In the genomic region with DNA sequence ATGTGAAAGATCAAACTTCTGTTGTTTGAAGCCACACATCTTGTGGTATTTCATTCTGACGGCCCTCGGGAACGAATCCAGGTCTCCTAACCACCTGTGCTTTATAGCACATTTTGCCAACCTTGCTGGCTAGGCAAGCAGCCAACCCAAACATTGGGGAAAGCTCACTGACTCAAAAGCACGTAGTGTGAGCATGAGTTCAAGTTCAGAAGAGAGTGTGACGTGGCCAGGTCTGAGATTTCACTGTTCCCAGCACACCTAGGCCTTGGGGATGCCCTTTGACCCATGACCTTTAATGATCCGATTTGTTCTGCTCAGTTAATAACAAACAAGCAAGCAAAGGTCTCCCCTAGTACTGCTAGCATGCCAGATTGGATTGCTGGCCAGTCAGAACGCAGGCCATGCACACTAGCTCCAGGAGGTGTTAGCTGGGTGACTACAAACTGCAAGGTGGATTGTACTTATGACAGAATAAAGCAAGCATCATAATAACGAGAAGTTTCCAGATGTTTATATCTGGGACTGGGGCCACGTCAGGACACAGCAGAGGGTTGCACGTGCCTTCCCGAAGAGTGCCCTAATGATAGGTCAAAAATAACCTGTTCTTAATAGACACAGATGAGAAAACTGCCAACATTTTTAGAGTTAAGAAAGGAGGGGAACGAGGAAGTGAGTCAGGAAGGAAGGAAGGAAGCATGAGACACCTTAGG, we compare ENCODE assay signal across 12 mouse cellular contexts. TPM values are rescaled to one million over a fixed set of nuclear protein-coding genes. Genes with fewer than 3 reads are reported as not detected.
A peak's percentile ranks its signal among the peaks of the same experiment; 100 is the strongest.
DNase-seq lines count a peak whose midpoint lies in the region; ATAC-seq and TF ChIP-seq lines count a peak whose summit lies in the region.
"Had no signal": no experiment of that assay in that cellular context is flagged by ENCODE, and none has a peak within 500 bp of the region (broad histone marks: within the 10 kb centered on the region; RNA-seq: fewer than 3 reads in every experiment).

No protein-coding gene starts in this region.

- no peaks in the 10 kb centered on the region for H3K27me3 ChIP-seq in kidney, adult 2 months (replicated peaks; ENCODE audit: control insufficient read depth, insufficient read depth, low read length)
- H3K27me3 ChIP-seq in kidney, embryonic 16.5 days (ENCODE audit: insufficient read depth, low read length), result no peaks in the 10 kb centered on the region
- no peaks in the 10 kb centered on the region for H3K27me3 ChIP-seq in liver, embryonic 15.5 days
- H3K27me3 ChIP-seq in forebrain, postnatal 0 days (ENCODE audit: insufficient read depth, low read length), result no peaks in the 10 kb centered on the region
- H3K27me3 ChIP-seq: neural tube, embryonic 13.5 days had no signal

- ATAC-seq in kidney, embryonic 16.5 days (ENCODE audit: low FRiP score, low TSS enrichment), result no peak
- peak; percentile 62 for ATAC-seq in liver, embryonic 15.5 days (ENCODE audit: insufficient read depth)
- ATAC-seq in forebrain, postnatal 0 days, result no peak
- ATAC-seq: hindbrain, postnatal 0 days had no signal

- TF ChIP-seq CTCF in kidney, adult 2 months (conservative IDR thresholded peaks at IDR 0.05; ENCODE audit: insufficient read depth, insufficient read length, low read depth, low read length), result no peak
- no peak for TF ChIP-seq CTCF in forebrain, postnatal 0 days (IDR thresholded peaks at IDR 0.05; ENCODE audit: low read depth)

- no peak overlapping the region for H3K4me3 ChIP-seq in kidney, adult 2 months (ENCODE audit: insufficient read depth, low read depth, low read length)
- no peak overlapping the region for H3K4me3 ChIP-seq in kidney, embryonic 16.5 days (ENCODE audit: low read length)
- H3K4me3 ChIP-seq in liver, embryonic 15.5 days (replicated peaks), result no peak overlapping the region
- H3K4me3 ChIP-seq in forebrain, postnatal 0 days (ENCODE audit: low read depth, low read length), result no peak overlapping the region
- H3K4me3 ChIP-seq: erythroblast, embryonic 14.5 days; neural tube, embryonic 13.5 days had no signal

- no peak for TF ChIP-seq POLR2A in kidney, adult 2 months (IDR thresholded peaks at IDR 0.05; ENCODE audit: low read depth, low read length)

- no peak overlapping the region for H3K9ac ChIP-seq in kidney, embryonic 16.5 days (replicated peaks; ENCODE audit: low read length)
- H3K9ac ChIP-seq in liver, embryonic 15.5 days, result no peak overlapping the region
- H3K9ac ChIP-seq in forebrain, postnatal 0 days, result no peak overlapping the region
- H3K9ac ChIP-seq: neural tube, embryonic 13.5 days had no signal

- H3K36me3 ChIP-seq in kidney, adult 2 months (ENCODE audit: control insufficient read depth, insufficient read depth, low read length), result no peaks in the 10 kb centered on the region
- no peaks in the 10 kb centered on the region for H3K36me3 ChIP-seq in kidney, embryonic 16.5 days (ENCODE audit: insufficient read depth, low read length)
- no peaks in the 10 kb centered on the region for H3K36me3 ChIP-seq in liver, embryonic 15.5 days (replicated peaks)
- H3K36me3 ChIP-seq in forebrain, postnatal 0 days (ENCODE audit: insufficient read depth), result no peaks in the 10 kb centered on the region
- H3K36me3 ChIP-seq: neural tube, embryonic 13.5 days had no signal

- peaks cover 9% of the 10 kb centered on the region; the same call in 1 of the 2 replicates for H3K4me1 ChIP-seq in kidney, adult 2 months (ENCODE audit: control insufficient read depth, insufficient read depth, low read length)
- H3K4me1 ChIP-seq in kidney, embryonic 16.5 days (ENCODE audit: insufficient read depth, low read length), result peaks cover 15% of the 10 kb centered on the region
- H3K4me1 ChIP-seq in liver, embryonic 15.5 days (replicated peaks), result peaks cover 15% of the 10 kb centered on the region
- H3K4me1 ChIP-seq in forebrain, postnatal 0 days (ENCODE audit: insufficient read depth), result no peaks in the 10 kb centered on the region

- peak; percentile 34 for DNase-seq in adrenal gland, postnatal 10 days
- no peak for DNase-seq in adrenal gland, adult 18-20 months (ENCODE audit: low spot score in 2 of 2)
- peak; percentile 93 for DNase-seq in kidney, adult 2 months
- peak; percentile 10 for DNase-seq in adrenal gland, postnatal 25 days
- no peak for DNase-seq in spleen, postnatal 4 days (ENCODE audit: low spot score in 2 of 2)
- DNase-seq in forebrain, postnatal 0 days, result no peak
- DNase-seq: heart, postnatal 14 days had no signal

- WGBS in kidney, adult 2 months, result 23% methylated on average over 12 of the region's 12 CpGs
- WGBS in kidney, embryonic 16.5 days, result 66% methylated on average over 12 of the region's 12 CpGs
- WGBS in liver, embryonic 15.5 days (ENCODE audit: insufficient replicate concordance), result 53% methylated on average over 12 of the region's 12 CpGs
- 77% methylated on average over 12 of the region's 12 CpGs for WGBS in forebrain, postnatal 0 days

- H3K4me2 ChIP-seq in kidney, embryonic 16.5 days (replicated peaks; ENCODE audit: low read depth, low read length), result no peak overlapping the region
- H3K4me2 ChIP-seq in liver, embryonic 15.5 days, result no peak overlapping the region
- H3K4me2 ChIP-seq in forebrain, postnatal 0 days (ENCODE audit: low read depth), result no peak overlapping the region
- H3K4me2 ChIP-seq: neural tube, embryonic 13.5 days had no signal

- no peak overlapping the region for H3K27ac ChIP-seq in kidney, adult 2 months (ENCODE audit: insufficient read depth, low read depth, low read length)
- H3K27ac ChIP-seq in kidney, embryonic 16.5 days (ENCODE audit: low read length), result no peak overlapping the region
- H3K27ac ChIP-seq in liver, embryonic 15.5 days (replicated peaks), result no peak overlapping the region
- no peak overlapping the region for H3K27ac ChIP-seq in forebrain, postnatal 0 days (ENCODE audit: low read depth, low read length)
- H3K27ac ChIP-seq: hindbrain, postnatal 0 days; neural tube, embryonic 13.5 days had no signal

- H3K9me3 ChIP-seq in kidney, embryonic 16.5 days (ENCODE audit: low read length), result no peaks in the 10 kb centered on the region
- H3K9me3 ChIP-seq in liver, embryonic 15.5 days (replicated peaks), result no peaks in the 10 kb centered on the region
- no peaks in the 10 kb centered on the region for H3K9me3 ChIP-seq in forebrain, postnatal 0 days (ENCODE audit: low read length)
- H3K9me3 ChIP-seq: neural tube, embryonic 13.5 days had no signal

RNA-seq across cellular contexts. Expression of a gene that starts 2.8 kb away (rescaled TPM):
- total RNA-seq in adrenal gland, postnatal 10 days (2021), result 10 to 100 TPM; 32.1 to 45.3 TPM
- total RNA-seq in adrenal gland, adult 18-20 months (2021), result 1 to 10 TPM; 4.6 to 7.8 TPM
- 35.2 and 37.8 TPM in 2 replicates for polyA plus RNA-seq in kidney, adult 2 months (2012; rRNA removed)
- 48.4 and 48.8 TPM in 2 replicates for polyA plus RNA-seq in kidney, embryonic 16.5 days (2015; fragmentation: Nextera tagmentation; extraction: Ambion mirVana)
- 12.1 and 22.9 TPM in 2 replicates for total RNA-seq in adrenal gland, postnatal 25 days (2021)
- polyA plus RNA-seq in liver, embryonic 15.5 days (2015; fragmentation: Nextera tagmentation; extraction: Ambion mirVana), result 35.0 and 41.1 TPM in 2 replicates
- 2.3 and 5.2 TPM in 2 replicates for total RNA-seq in forebrain, postnatal 0 days (2014; rRNA removed)
- polyA plus RNA-seq in forebrain, postnatal 0 days (2015; fragmentation: Nextera tagmentation; extraction: Ambion mirVana), result 3.1 and 3.2 TPM in 2 replicates

Comparison
In these comparisons a context has a peak if more than half of its experiments do, and no peak if none do; other contexts are left out.
1. DNase-seq: peak in adrenal gland, postnatal 10 days (single experiment), kidney, adult 2 months (single experiment) and adrenal gland, postnatal 25 days (single experiment); none in adrenal gland, adult 18-20 months (0 of 2), spleen, postnatal 4 days (0 of 2) and forebrain, postnatal 0 days (single experiment).